Mouse (Mus musculus) limb, embryonic 13.5 days (tissue): Measurements from ENCODE around the gene Hoxb6. TPM values are rescaled to one million over a fixed set of nuclear protein-coding genes. Genes with fewer than 3 reads are reported as not detected.
A peak's percentile ranks its signal among the peaks of the same experiment; 100 is the strongest.

Experiments
- ATAC-seq: fragments of 200-750 bp; cut with Nextera tagmentation; 2 replicates; pipeline ENCODE4 v1.8.0; 2017; ENCODE audit warnings: low read depth, moderate number of reproducible peaks, moderate TSS enrichment; ENCODE audit not compliant: low FRiP score
- H3K27ac ChIP-seq: fragments of 300-500 bp; sonication (generic); 2 replicates; pipeline ENCODE4 v1.5.1; 2015; ENCODE audit warnings: inconsistent platforms, mild to moderate bottlenecking, moderate library complexity
- H3K27me3 ChIP-seq: fragments of 300-500 bp; sonication (generic); 2 replicates; pipeline ENCODE4 v1.6.1; 2015; ENCODE audit warnings: mild to moderate bottlenecking, inconsistent platforms
- H3K36me3 ChIP-seq: fragments of 300-500 bp; sonication (generic); 2 replicates; pipeline ENCODE4 v1.6.1; 2015; ENCODE audit warnings: inconsistent platforms, mild to moderate bottlenecking, moderate library complexity
- H3K4me1 ChIP-seq: fragments of 300-500 bp; sonication (generic); 2 replicates; pipeline ENCODE4 v1.6.1; 2015; ENCODE audit warnings: inconsistent platforms
- H3K4me2 ChIP-seq: fragments of 300-500 bp; sonication (generic); replicated peaks from 2 replicates; pipeline ENCODE4 v1.6.1; 2015; ENCODE audit warnings: inconsistent platforms, mild to moderate bottlenecking, moderate library complexity
- H3K4me3 ChIP-seq: fragments of 300-500 bp; sonication (generic); 2 replicates; pipeline ENCODE4 v1.5.1; 2015; ENCODE audit warnings: moderate library complexity, mild to moderate bottlenecking, inconsistent platforms
- H3K9ac ChIP-seq: fragments of 300-500 bp; sonication (generic); 2 replicates; pipeline ENCODE4 v1.6.1; 2015; ENCODE audit warnings: mild to moderate bottlenecking, inconsistent platforms
- H3K9me3 ChIP-seq: fragments of 300-500 bp; sonication (generic); 2 replicates; pipeline ENCODE4 v1.6.1; 2016; ENCODE audit warnings: inconsistent platforms
- WGBS: fragments of 180-500 bp; shearing (Covaris S2); methylation state at CpG from one replicate; pipeline ENCODE4 v1.1.7; 2015; 5-methylcytosine and 5-hydroxymethylcytosine counted together
- polyA plus RNA-seq: library from polyadenylated mRNA; unstranded; fragments of >200 nt; fragmentation: Nextera tagmentation; extraction: Ambion mirVana; gene quantifications from 2 replicates; pipeline ENCODE4 v1.2.1, GENCODE M21; 2015

Gene Hoxb6
- polyA plus RNA-seq, 1 experiment from 2014 or later: 1.4 TPM

- Histone ChIP-seq H3K4me3 (peak overlapping the region; percentile 3; the same call in 1 of the 2 replicates), H3K27ac (no peak overlapping the region), H3K9me3 (no peaks in the 10 kb centered on the region), H3K4me1 (peaks cover 20% of the 10 kb centered on the region), H3K9ac (no peak overlapping the region), H3K4me2 (0 out of 2 replicates have a peak overlapping the region, but pooled peaks have one; percentile 14), H3K27me3 (peaks cover 100% of the 10 kb centered on the region), H3K36me3 (no peaks in the 10 kb centered on the region)
- 2% methylated on average over 24 of the region's 24 CpGs for WGBS
- ATAC-seq: no peak
Measured at GRCm38 (mm10) chr11:96261323-96261890, 30.9 kb upstream of the Hoxb6 start.

GRCm38 (mm10) chr11:96262262-96262830, 29.9 kb upstream of the Hoxb6 start:
- no peak overlapping the region for H3K4me2 ChIP-seq
- ATAC-seq: no peak
- H3K4me1 ChIP-seq: peaks cover 20% of the 10 kb centered on the region
- H3K27me3 ChIP-seq: peaks cover 100% of the 10 kb centered on the region
- H3K4me3 ChIP-seq: no peak overlapping the region
- H3K9ac ChIP-seq: no peak overlapping the region
- no peak overlapping the region for H3K27ac ChIP-seq
- no peaks in the 10 kb centered on the region for H3K36me3 ChIP-seq
- H3K9me3 ChIP-seq: no peaks in the 10 kb centered on the region
- WGBS: 24% methylated on average over 6 of the region's 6 CpGs

GRCm38 (mm10) chr11:96263636-96264389, 28.5 kb upstream of the Hoxb6 start:
- H3K4me1 ChIP-seq: peaks cover 20% of the 10 kb centered on the region
- peaks cover 99% of the 10 kb centered on the region for H3K27me3 ChIP-seq
- H3K27ac ChIP-seq: no peak overlapping the region
- H3K36me3 ChIP-seq: no peaks in the 10 kb centered on the region
- H3K9me3 ChIP-seq: no peaks in the 10 kb centered on the region
- no peak overlapping the region for H3K4me2 ChIP-seq
- WGBS: 7% methylated on average over 33 of the region's 33 CpGs
- H3K9ac ChIP-seq: no peak overlapping the region
- no peak overlapping the region for H3K4me3 ChIP-seq
- ATAC-seq: no peak

- no peaks in the 10 kb centered on the region for H3K9me3 ChIP-seq
- H3K27ac ChIP-seq: no peak overlapping the region
- H3K4me3 ChIP-seq: no peak overlapping the region
- no peak overlapping the region for H3K9ac ChIP-seq
- ATAC-seq: no peak
- H3K27me3 ChIP-seq: peaks cover 99% of the 10 kb centered on the region
- H3K36me3 ChIP-seq: no peaks in the 10 kb centered on the region
- peaks cover 20% of the 10 kb centered on the region for H3K4me1 ChIP-seq
- 27% methylated on average over 8 of the region's 8 CpGs for WGBS
- H3K4me2 ChIP-seq: no peak overlapping the region
Measured at GRCm38 (mm10) chr11:96264390-96265020, 27.8 kb upstream of the Hoxb6 start.

- WGBS: 13% methylated on average over 7 of the region's 7 CpGs
Measured at GRCm38 (mm10) chr11:96265954-96266353, 26.3 kb upstream of the Hoxb6 start.

GRCm38 (mm10) chr11:96267021-96267920, 25.0 kb upstream of the Hoxb6 start:
- Histone ChIP-seq H3K4me1 (peaks cover 26% of the 10 kb centered on the region), H3K36me3 (no peaks in the 10 kb centered on the region), H3K4me2 (no peak overlapping the region), H3K27ac (no peak overlapping the region), H3K4me3 (no peak overlapping the region), H3K9ac (no peak overlapping the region), H3K9me3 (no peaks in the 10 kb centered on the region), H3K27me3 (peaks cover 99% of the 10 kb centered on the region)
- WGBS: 28% methylated on average over 7 of the region's 7 CpGs
- ATAC-seq: no peak

More at GRCm38 (mm10) chr11:96265954-96266353, 26.3 kb upstream of the Hoxb6 start:
- ATAC-seq: peak; percentile 19; the same call in 1 of the 2 replicates
- Histone ChIP-seq H3K4me2 (no peak overlapping the region), H3K9me3 (no peaks in the 10 kb centered on the region), H3K27ac (no peak overlapping the region), H3K27me3 (peaks cover 99% of the 10 kb centered on the region), H3K4me1 (peaks cover 19% of the 10 kb centered on the region), H3K9ac (no peak overlapping the region), H3K4me3 (no peak overlapping the region), H3K36me3 (no peaks in the 10 kb centered on the region)

GRCm38 (mm10) chr11:96268031-96268745, 24.1 kb upstream of the Hoxb6 start:
- Histone ChIP-seq H3K9me3 (no peaks in the 10 kb centered on the region), H3K27me3 (peaks cover 99% of the 10 kb centered on the region), H3K36me3 (no peaks in the 10 kb centered on the region), H3K4me3 (no peak overlapping the region), H3K4me2 (no peak overlapping the region), H3K9ac (no peak overlapping the region), H3K27ac (no peak overlapping the region), H3K4me1 (peaks cover 29% of the 10 kb centered on the region)
- 19% methylated on average over 1 of the region's 1 CpGs for WGBS
- no peak for ATAC-seq

- H3K4me2 ChIP-seq: no peak overlapping the region; the same call in 1 of the 2 replicates
- H3K9me3 ChIP-seq: no peaks in the 10 kb centered on the region
- no peaks in the 10 kb centered on the region for H3K36me3 ChIP-seq
- under 1% methylated on average over 19 of the region's 19 CpGs for WGBS
- ATAC-seq: no peak
- H3K27me3 ChIP-seq: peaks cover 99% of the 10 kb centered on the region
- H3K27ac ChIP-seq: no peak overlapping the region
- H3K4me1 ChIP-seq: peaks cover 29% of the 10 kb centered on the region
- H3K9ac ChIP-seq: no peak overlapping the region
- H3K4me3 ChIP-seq: no peak overlapping the region
Measured at GRCm38 (mm10) chr11:96269869-96270268, 22.4 kb upstream of the Hoxb6 start.

- Histone ChIP-seq H3K36me3 (no peaks in the 10 kb centered on the region), H3K4me3 (peak within 1 kb of the TSS; percentile 31), H3K27ac (no peak within 1 kb of the TSS), H3K27me3 (peaks cover 99% of the 10 kb centered on the region), H3K4me1 (peaks cover 27% of the 10 kb centered on the region), H3K9me3 (no peaks in the 10 kb centered on the region), H3K9ac (peak within 1 kb of the TSS; percentile 1; the same call in 1 of the 2 replicates), H3K4me2 (peak within 1 kb of the TSS; percentile 52)
- WGBS: 0% methylated on average over 40 of the region's 40 CpGs
- no peak for ATAC-seq
Measured at GRCm38 (mm10) chr11:96270996-96271540, 21.2 kb upstream of the Hoxb6 start, which contains the start of gene Hoxb9. Hoxb9 (plus strand) TSS chr11:96271457.

GRCm38 (mm10) chr11:96271541-96272011, 20.7 kb upstream of the Hoxb6 start:
- peaks cover 99% of the 10 kb centered on the region for H3K27me3 ChIP-seq
- H3K4me2 ChIP-seq: peak overlapping the region; percentile 52
- WGBS: under 1% methylated on average over 51 of the region's 52 CpGs
- no peaks in the 10 kb centered on the region for H3K9me3 ChIP-seq
- H3K9ac ChIP-seq: no peak overlapping the region; the same call in 1 of the 2 replicates
- H3K36me3 ChIP-seq: no peaks in the 10 kb centered on the region
- H3K4me1 ChIP-seq: peaks cover 24% of the 10 kb centered on the region
- H3K27ac ChIP-seq: no peak overlapping the region
- no peak for ATAC-seq
- H3K4me3 ChIP-seq: peak overlapping the region; percentile 31
